Mouse (Mus musculus) adrenal gland (tissue): ENCODE measurements around the gene Hydin.

ENCODE experiments used
- intact Hi-C: fragments of 180-260 bp; cut with DNase I; formaldehyde crosslinking; loops from one replicate; pipeline ENCODE4 v1.15.1; 2025

The Hydin gene

GRCm38 (mm10) chr8:110629245-110630063 lies 362.7 kb downstream of the Hydin start:
- intact Hi-C loops, result no loop called here

- intact Hi-C loops, result no loop called here
Measured at GRCm38 (mm10) chr8:110630079-110630478, 363.3 kb downstream of the Hydin start.

GRCm38 (mm10) chr8:110630571-110631071 lies 363.8 kb downstream of the Hydin start:
- intact Hi-C loops, result no loop called here

- intact Hi-C loops, result no loop called here
Measured at GRCm38 (mm10) chr8:110631201-110631600, 364.4 kb downstream of the Hydin start.

GRCm38 (mm10) chr8:110633814-110634213 lies 367.0 kb downstream of the Hydin start:
- intact Hi-C loops, result no loop called here

GRCm38 (mm10) chr8:110636182-110636581 lies 369.4 kb downstream of the Hydin start:
- intact Hi-C loops, result no loop called here

- intact Hi-C loops, result loop anchor here (10.0 kb wide), 1 partner anchor 202 kb away; the partner anchor contains the start of genes Cog4 and Sf3b3
Measured at GRCm38 (mm10) chr8:110642331-110642730, 375.6 kb downstream of the Hydin start.

- intact Hi-C loops, result loop anchor here (10.0 kb wide), 1 partner anchor 202 kb away; the partner anchor contains the start of genes Cog4 and Sf3b3
Measured at GRCm38 (mm10) chr8:110643177-110643576, 376.4 kb downstream of the Hydin start.

- intact Hi-C loops, result loop anchor here (10.0 kb wide), 1 partner anchor 200 kb away; the partner anchor contains the start of genes Cog4 and Sf3b3
Measured at GRCm38 (mm10) chr8:110644422-110644821, 377.6 kb downstream of the Hydin start.

- intact Hi-C loops, result loop anchor here (10.0 kb wide), 1 partner anchor 200 kb away; the partner anchor contains the start of genes Cog4 and Sf3b3
Measured at GRCm38 (mm10) chr8:110644901-110645300, 378.1 kb downstream of the Hydin start.

- intact Hi-C loops, result loop anchor here (10.0 kb wide), 1 partner anchor 199 kb away; the partner anchor contains the start of genes Cog4 and Sf3b3
Measured at GRCm38 (mm10) chr8:110645340-110645739, 378.6 kb downstream of the Hydin start.

- intact Hi-C loops, result loop anchor here (1.0 to 10.0 kb wide), 2 partner anchors 81 to 199 kb away; partner anchors contain the start of genes Cog4 and Sf3b3
Measured at GRCm38 (mm10) chr8:110646064-110646463, 379.3 kb downstream of the Hydin start.

GRCm38 (mm10) chr8:110648577-110648976 lies 381.8 kb downstream of the Hydin start:
- intact Hi-C loops, result loop anchor here (10.0 kb wide), 1 partner anchor 196 kb away; the partner anchor contains the start of genes Cog4 and Sf3b3

- intact Hi-C loops, result loop anchor here (10.0 kb wide), 1 partner anchor 196 kb away; the partner anchor contains the start of genes Cog4 and Sf3b3
Measured at GRCm38 (mm10) chr8:110649286-110649685, 382.5 kb downstream of the Hydin start.

- intact Hi-C loops, result no loop called here
Measured at GRCm38 (mm10) chr8:110650838-110651237, 384.1 kb downstream of the Hydin start.

- intact Hi-C loops, result no loop called here
Measured at GRCm38 (mm10) chr8:110651847-110652246, 385.1 kb downstream of the Hydin start.

GRCm38 (mm10) chr8:110654075-110655060 lies 387.6 kb downstream of the Hydin start:
- intact Hi-C loops, result no loop called here

- intact Hi-C loops, result no loop called here
Measured at GRCm38 (mm10) chr8:110655827-110656226, 389.1 kb downstream of the Hydin start.

GRCm38 (mm10) chr8:110657661-110658060 lies 390.9 kb downstream of the Hydin start:
- intact Hi-C loops, result no loop called here
